Mouse (Mus musculus) right cerebral cortex, postnatal 25 days (tissue): ENCODE data around the gene Fcgrt.
"Not testable (repeated sequence)": the region's sequence is repeated elsewhere in the genome, so short reads cannot be mapped to it uniquely, and the experiment has no call there.

Source experiments
- DNase-seq: peaks from one replicate; pipeline ENCODE4 v3.0.0; 2022

Fcgrt gene

GRCm38 (mm10) chr7:45103652-45104180 is at the start of gene Fcgrt:
Gene Fcgrt, minus strand, starts transcription at chr7:45103851.
- peak; percentile 41 for DNase-seq

DNA sequence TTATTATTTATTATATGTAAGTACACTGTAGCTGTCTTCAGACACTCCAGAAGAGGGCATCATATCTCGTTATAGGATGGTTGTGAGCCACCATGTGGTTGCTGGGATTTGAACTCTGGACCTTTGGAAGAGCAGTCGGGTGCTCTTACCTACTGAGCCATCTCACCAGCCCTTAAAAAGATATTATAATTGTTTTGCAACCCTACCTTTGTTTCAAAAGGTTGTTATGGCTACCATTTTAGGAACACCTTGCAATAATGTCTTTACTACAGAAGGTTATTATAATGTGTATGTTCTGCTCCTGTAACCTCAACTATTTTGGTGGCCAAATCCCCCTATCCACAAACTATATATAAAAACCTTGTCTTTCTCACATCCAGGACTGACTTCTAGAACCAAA is 49.4 kb upstream of the Fcgrt start:
- DNase-seq: not testable (repeated sequence)

- DNase-seq: no peak
Observed at GRCm38 (mm10) chr7:45151303-45151702, 47.7 kb upstream of the Fcgrt start.

GRCm38 (mm10) chr7:45150321-45150720 is 46.7 kb upstream of the Fcgrt start:
- no peak for DNase-seq

DNA sequence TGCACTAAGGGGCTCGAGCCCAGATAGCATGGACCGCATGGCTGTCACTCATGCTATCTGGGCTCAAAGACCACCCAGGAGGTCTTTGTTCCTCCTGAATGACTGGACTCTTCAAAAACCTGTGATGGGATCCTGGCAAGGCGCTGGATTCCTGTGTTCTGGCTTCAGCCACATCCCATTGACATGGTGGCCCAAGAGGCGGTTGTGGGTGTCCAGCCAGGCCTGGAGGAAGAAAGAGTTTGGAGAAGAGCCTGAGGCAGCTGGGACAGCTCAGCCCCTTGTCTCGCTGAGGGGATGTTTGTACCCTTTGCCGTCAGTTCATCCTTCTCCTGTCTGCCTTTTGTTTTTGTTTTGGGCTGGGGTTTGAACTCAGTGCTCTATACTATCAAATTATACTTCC is 45.9 kb upstream of the Fcgrt start:
- DNase-seq: no peak

- DNase-seq: no peak
Observed at GRCm38 (mm10) chr7:45148534-45149098, 45.0 kb upstream of the Fcgrt start.

DNA sequence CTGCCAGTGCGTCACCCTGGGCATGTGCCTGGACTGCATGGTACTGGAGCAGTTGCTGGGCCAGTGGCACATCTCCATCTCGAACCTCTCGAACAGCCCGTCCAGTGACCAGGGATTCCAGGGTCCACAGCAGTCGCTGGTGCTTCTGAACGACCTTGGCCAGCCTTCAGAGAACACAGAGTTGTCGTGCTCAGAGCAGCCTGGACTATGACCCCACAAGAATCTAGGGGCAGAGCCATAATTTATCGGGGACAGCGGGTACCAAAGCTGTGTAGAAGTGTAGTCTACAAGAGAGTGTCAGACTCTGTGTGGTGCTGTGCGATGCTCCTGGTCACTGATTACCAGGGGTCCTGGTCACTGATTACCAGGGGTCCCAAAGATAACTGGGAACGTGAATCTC is 44.2 kb upstream of the Fcgrt start:
- DNase-seq: no peak

DNA sequence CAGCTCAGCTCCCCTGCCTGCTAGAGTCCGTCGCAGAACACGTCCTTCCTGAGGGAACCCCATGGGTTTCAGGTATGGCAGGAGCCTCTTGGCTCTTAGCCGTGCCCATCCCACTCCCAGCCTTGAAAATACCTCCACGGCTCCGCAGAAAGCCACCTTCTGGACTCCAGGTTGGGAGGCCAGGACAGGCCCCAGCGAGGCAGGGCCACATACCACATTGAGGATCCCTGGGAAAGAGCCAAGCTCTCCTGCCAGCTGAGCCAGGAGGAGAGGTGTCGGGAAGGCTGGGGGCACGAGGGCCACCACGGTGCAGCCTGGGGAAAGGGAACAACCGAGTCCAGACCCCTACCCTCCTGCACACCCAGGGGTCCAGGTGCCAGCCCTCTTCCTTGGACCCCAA is 43.6 kb upstream of the Fcgrt start:
- no peak for DNase-seq

GRCm38 (mm10) chr7:45145460-45145859 is 41.8 kb upstream of the Fcgrt start:
- no peak for DNase-seq

- no peak for DNase-seq
Observed at GRCm38 (mm10) chr7:45144368-45145174, 40.9 kb upstream of the Fcgrt start.

GRCm38 (mm10) chr7:45141914-45142313 is 38.3 kb upstream of the Fcgrt start:
- no peak for DNase-seq

- DNase-seq: no peak
Observed at GRCm38 (mm10) chr7:45141319-45141718, 37.7 kb upstream of the Fcgrt start.

GRCm38 (mm10) chr7:45139904-45140723 is 36.5 kb upstream of the Fcgrt start:
- DNase-seq: no peak

GRCm38 (mm10) chr7:45138403-45138802 is 34.8 kb upstream of the Fcgrt start:
- no peak for DNase-seq

- no peak for DNase-seq
Observed at GRCm38 (mm10) chr7:45137171-45138006, 33.7 kb upstream of the Fcgrt start.

GRCm38 (mm10) chr7:45135993-45136567 is 32.4 kb upstream of the Fcgrt start, which contains the start of the genes Gm45713 and Flt3l:
Gene Gm45713, minus strand, starts transcription at chr7:45136231.
Gene Flt3l, minus strand, starts transcription at chr7:45136432.
- DNase-seq: peak; percentile 84

DNA sequence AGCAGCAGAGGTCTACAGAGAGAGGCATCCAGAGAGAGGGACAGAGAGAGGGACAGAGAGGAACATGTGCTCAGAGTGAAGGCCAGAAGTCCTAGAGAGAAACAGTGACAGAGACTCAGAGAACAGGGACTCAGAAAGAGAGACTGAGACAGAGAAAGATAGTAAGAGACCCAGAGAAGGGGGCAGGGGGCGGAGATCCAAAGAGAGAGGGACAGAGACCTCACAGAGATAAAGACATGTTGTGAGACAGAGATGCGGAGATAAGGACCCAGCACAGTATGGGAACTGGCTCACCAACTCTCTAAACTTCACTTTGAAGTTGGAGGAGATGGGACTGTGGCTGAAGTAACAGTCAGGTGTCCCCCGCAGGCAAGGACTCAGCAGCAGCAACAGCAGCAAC is 31.7 kb upstream of the Fcgrt start:
- DNase-seq: no peak

GRCm38 (mm10) chr7:45134544-45135026 is 30.9 kb upstream of the Fcgrt start:
- no peak for DNase-seq

GRCm38 (mm10) chr7:45133446-45134159 is 30.0 kb upstream of the Fcgrt start:
- no peak for DNase-seq

GRCm38 (mm10) chr7:45131850-45132249 is 28.2 kb upstream of the Fcgrt start:
- no peak for DNase-seq
